Mouse (Mus musculus): ENCODE results near the gene Clcnka.

The Clcnka gene

DNA sequence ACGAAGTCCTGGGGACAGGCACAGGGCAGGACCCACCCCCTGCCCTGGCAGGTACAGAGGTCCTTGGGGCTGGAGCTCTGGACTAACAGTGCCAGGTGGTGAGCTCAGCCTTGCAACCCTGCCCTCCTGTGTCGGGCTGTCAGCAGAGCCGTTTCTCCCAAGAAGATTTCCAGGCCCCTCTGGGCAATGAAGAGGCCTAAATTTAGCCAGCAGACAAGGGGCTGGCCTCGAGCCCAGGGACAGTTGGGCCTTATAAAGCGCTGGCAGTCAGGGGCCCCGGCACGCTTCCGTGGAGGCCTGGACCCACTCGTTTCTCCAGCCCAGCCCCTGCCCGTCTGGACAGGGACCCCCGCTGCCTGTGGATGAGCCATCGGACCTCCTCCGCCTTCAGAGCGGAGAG is 22.9 kb upstream of the Clcnka start:
- no peak for DNase-seq (ENCODE audit: extremely low read depth, low read depth)

DNA sequence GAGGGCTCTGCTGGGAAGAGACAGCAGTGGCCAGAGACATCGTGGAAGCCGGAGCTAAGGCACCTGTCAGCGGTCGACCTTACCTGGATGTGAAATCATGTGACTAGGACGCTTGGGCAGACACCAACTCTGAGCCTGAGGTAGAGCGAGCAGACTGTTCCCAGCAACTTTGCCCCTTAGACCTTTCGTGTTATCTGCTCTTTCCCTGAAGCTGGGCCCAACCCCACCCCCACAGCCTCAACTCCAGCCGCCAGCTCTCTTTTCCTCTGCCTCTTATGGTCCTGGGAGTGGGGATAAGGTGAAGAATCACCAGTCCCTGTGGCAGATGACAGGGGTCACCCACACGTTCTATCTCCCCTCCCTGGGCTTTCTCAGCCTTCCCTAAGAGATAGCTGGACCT is 22.4 kb upstream of the Clcnka start:
- DNase-seq (ENCODE audit: extremely low read depth, low read depth), result no peak

DNA sequence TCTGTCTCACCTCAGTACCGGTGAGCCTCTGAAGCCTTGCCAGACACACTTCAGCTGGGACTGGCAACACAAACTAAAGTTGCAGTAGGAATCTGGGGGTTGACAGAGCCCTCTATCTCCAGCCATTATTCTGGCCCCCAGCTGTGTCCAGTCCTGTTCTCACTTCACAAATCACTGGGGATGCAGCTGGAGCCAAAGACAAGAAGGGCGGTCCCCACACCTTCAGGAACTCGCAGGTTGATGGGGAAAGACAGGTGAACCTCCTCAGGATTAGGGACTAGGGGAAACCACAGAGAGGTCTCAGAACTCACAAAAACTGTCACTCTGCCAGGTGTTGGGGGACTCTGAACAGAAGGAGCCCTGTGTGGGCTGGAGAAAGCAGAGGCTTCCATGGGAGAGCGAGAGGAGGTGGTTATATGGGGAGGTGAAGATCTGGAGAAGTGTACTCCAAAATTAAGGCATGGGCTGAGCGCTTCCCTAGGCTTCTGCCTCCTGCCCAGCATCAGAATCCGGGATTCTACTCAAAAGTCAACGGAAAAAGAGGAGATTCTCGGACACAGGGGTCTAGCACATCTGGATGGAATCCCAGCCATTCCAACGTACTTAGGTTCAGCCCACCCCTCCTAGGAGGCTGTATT is 21.8 kb upstream of the Clcnka start, which contains the start of gene Hspb7:
Gene Hspb7, plus strand, starts transcription at position 588 of the 638 bp plus-strand sequence.
- DNase-seq (ENCODE audit: extremely low read depth, low read depth), result no peak

DNA sequence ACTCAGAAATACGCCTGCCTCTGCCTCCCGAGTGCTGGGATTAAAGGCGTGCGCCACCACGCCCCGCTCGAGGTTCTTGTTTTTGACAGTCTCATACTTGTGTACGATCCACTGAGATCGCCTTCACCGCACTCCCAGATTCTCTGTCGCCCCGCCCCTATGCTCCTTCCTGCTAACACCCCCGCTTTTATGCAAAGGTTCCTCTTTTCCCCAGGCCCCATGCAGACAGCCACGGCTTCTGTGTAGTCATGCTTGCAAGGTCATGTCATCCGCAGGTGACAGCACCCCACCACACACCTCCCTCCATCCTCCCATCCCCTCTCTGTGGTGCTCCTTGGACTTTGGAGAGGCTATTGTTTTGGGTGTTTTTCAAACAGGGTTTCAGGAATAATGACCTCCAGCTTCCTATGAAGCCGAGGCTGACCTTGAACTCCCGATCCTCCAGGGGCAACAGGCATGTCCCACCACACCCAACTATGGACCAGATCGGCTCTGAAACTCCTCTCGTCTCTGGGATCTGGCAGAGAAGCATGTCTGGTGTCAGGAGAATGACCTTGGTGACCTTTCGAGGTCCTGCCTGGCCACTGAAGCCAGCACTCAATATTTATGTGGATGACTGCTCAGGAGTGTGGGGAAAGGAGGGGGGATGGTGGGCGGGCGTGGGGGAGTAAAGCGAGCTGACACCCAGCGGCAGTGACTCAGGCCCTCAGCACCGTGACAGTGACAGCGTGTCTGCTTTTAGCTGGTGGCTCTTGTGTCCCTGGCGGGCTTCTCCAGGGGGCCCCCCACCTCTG is 21.1 kb upstream of the Clcnka start:
- no peak for DNase-seq (ENCODE audit: extremely low read depth, low read depth)

DNA sequence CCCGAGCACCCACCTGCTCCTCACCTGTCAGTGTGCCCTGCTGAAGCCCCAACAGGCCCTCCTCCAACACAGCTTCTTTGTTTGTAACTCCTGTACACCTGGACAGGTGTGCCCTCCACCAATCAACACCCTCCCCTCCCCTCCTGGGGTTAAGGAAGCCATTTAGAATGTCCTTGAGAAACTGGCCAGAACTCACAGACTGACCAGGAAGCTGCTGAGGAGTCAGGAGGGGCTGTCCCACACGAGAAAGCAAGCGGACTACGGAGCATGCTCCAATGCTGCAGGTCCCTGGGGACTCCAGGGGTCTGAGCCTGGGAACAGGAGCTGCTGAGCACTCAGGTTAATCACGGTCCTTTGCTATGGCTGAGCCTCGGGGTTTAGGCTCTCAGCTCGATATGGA is 17.4 kb upstream of the Clcnka start, which contains the start of gene Clcnkb:
Gene Clcnkb, minus strand, starts transcription at position 91 of the 400 bp plus-strand sequence.
- DNase-seq (ENCODE audit: extremely low read depth, low read depth), result no peak

DNA sequence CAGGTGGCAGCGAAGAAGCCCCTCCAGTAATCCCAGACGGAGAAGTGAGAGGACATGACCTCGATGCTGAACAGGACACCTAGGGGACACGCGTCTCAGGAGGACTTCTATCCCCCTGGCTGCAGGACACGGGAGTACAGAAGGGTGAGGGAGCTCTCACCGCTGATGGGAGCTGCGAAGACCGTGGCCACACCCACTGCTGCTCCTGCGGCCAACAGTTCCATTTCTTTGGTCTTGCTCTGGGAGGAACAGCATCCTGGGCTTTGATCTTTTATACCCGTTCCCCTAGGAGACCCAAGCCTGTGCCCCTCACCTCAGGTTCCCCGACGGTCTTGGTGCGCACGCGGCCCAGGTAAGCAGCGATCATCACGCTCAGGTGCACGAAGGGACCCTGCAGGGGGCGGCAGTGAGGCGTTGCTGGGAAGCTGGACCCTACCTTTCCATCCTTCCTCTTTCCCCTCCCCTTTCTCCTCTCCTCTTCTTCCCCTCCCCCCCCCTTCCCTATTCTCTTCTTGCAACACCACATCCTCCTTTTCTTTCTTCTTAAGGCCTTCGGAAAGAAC is 13.0 kb upstream of the Clcnka start:
- DNase-seq (ENCODE audit: extremely low read depth, low read depth), result no peak

- DNase-seq (ENCODE audit: extremely low read depth, low read depth), result no peak
Measured at GRCm38 (mm10) chr4:141408577-141408976, 10.1 kb upstream of the Clcnka start.

- DNase-seq (ENCODE audit: extremely low read depth, low read depth), result peak; percentile 24
Measured at GRCm38 (mm10) chr4:141406516-141407299, 8.2 kb upstream of the Clcnka start.

DNA sequence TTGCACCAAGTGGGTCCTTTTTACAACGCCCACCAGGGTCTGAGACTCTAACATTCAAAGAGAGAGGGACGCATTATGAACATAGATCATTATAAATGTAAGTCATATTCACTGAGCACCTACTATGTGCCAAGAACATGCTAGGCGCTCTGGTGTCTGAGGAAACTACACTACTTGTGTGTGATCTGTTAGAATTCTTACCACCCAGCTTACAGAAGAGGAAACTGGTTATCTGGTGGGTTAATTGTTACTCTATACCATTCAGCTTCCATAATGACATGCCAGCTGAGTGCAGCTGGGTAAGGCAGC is 6.7 kb upstream of the Clcnka start:
- DNase-seq (ENCODE audit: extremely low read depth, low read depth), result no peak

DNA sequence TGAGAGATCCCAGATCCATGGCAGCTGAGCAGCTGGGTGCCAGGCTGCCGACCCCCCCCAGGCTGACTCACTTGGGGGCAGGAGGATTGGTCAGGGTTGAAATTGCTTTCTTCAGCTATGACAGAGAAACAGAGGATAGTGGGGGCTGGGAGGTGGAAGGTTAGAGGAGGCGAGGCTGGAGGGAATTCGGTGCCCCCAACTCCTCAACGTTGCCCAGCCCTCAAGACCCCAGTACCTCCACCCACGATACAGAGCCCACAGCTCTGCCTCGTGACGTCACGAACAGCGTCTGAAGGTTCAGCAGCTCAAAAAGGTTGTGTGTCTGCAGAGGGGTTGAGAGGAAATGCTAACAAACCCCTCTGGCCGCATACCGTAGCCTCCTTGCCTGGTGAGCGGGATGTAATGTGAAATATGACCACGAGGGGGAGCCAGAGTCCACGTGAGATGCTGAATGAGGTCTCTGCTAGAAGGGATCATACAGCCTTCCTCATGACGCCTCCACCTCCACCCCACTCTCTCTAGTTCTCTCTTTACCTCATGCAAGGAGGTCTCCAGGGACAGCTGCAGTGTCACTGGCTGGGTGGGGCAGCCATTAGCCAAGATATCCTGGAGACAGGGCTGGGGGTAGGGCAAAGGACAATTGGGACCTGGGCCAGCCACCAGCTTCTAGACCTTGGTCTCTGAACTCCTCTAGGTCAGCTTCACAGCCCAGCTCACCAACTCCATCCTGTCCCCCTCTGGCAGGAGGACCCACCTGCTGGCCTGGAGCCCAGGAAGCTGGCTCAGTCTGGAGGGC is 6.2 kb upstream of the Clcnka start:
- DNase-seq (ENCODE audit: extremely low read depth, low read depth), result peak; percentile 57

GRCm38 (mm10) chr4:141400171-141400570 is 1.6 kb upstream of the Clcnka start:
- DNase-seq (ENCODE audit: extremely low read depth, low read depth), result no peak

DNA sequence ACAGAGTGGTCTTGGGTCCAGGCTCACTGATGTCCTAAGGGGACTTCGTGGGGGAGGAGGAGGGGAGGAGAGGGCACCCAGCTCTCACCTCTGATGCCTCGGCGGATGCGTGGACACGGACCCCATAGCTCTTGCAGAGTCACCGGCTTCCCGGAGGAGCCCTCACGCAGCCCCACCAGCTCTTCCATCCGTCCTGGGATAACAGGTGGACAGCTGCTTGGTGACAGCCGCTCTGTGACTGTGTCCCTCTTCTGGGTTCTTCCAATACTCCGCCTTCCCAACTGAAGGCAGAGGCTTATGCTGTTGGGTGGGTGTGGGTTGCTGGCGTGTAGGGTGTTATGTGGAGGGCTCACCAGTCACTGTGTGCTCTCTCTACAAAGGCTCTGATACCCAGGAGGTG is 663 bp downstream of the Clcnka start:
- no peak for DNase-seq (ENCODE audit: extremely low read depth, low read depth)

DNA sequence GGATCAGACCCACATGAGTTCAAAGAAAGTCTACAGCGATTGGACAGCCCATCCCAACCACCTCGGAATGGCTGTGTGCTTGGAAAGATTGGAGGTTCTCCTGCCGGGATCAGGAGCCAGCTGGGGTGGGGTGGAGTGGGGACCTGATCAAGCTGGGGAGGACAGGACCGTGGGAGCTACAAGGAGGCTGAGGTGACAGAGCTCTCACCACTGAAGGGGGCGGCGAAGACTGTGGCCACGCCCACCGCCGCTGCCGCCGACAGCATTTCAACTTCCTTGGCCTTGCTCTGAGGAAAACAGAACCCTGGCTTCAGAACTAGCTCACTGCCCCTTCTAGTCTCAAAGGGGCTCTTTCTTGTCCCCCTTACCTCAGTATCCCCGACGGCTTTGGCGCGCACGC is 3.8 kb downstream of the Clcnka start:
- DNase-seq (ENCODE audit: extremely low read depth, low read depth), result no peak

DNA sequence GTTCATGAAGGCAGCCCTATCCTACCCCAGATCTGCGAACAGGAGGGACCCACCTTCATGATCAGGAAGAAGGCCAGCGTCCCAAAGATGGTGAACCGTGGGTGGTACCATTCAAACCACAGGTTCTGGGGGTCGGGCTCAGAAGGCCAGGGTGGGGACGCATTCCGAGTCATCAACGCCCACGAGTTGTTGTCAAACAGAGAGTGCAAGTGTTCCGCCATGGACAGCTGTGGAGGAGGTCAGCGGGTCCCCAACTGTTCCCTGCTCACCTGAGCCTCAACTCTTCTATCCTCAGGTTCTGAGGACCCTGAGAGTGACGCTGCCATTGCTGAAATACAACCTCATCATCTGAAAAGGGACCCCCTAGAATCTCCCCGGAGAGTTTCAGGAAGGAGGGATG is 7.2 kb downstream of the Clcnka start:
- DNase-seq (ENCODE audit: extremely low read depth, low read depth), result no peak

DNA sequence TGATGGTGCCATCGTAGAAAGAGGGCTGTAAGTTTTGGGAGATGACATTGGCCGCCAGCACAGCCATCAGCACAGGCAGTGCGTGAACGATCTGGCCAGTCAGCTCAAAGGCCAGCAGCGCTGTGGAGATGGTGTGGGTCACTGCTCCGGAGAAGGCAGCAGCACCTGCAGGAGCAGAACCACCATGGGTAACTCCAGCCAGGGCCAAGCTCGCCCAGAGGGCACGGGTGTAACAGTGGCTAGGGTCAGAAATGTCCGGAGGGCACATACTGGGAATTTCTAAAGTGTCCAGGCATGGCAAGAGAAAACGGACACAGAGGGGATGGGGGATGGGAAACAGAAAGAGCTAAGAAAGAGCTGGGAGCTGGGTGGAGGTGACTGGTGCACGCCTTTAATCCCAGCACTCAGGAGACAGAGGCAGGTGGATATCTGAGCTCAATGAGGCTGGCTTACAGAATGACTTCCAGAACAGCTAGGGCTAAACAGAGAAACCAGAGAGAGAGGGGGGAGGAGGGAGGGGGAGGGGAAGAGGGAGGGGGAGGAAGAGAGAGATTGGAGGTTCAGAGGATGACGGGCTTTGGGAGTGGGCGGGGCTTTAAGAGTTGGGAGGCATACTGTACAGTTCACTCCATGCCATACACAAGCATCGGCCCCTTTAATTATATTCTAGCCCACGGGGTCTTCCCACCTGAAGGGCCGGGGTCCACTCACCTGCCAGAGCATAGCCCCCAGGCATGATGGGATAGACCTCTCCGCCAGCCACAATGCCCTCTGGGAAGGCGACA is 9.0 kb downstream of the Clcnka start:
- DNase-seq (ENCODE audit: extremely low read depth, low read depth), result no peak

DNA sequence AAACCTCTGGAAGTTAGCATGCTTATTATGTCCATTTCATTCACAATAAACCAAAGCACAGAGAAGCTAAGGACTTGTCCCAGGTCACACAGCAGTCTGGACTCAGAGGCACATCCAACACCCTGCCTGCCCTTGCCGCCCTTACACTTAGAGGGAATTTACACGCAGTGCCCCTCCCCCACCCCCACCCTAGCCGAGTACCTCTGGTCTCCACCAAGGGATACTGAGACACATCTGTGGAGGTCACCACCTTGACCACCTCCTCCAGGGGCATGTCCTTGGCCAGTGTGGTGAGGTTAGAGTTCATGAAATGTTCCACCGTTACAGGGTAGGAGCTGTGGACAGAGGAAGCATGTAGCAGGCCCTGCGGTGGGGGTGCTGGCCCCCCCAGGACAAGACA is 10.6 kb downstream of the Clcnka start:
- no peak for DNase-seq (ENCODE audit: extremely low read depth, low read depth)

DNA sequence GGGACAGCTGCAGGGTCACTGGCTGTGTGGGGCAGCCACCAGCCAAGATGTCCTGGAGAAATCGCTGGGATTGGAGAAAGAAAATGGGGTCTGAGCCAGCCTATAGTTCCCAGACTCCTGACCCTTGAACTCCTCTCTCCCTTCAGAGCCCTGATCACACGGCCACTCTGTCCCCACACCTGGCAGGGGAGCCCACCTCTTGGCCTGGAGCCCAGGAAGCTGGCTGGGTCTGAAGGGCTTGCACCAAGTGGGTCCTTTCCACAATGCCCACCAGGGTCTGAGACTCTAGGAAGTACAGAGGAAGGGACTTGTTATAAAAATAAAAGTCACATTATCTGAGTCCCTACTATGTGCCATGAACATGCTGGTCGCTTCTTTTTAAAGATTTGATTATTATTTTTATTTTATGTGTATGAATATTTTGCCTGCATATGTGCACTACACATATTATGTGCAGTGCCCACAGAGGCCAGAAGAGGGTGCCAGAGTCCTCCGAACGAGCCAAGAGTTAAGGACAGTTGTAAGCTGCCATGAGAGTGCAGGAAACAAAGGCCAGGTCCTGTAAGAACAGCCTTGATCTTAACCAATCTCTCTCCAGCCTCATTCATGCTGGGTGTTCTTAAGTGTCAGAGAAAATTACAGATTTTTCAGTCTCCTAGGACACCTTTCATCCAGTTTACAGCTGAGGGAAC is 11.3 kb downstream of the Clcnka start:
- DNase-seq (ENCODE audit: extremely low read depth, low read depth), result peak; percentile 62

DNA sequence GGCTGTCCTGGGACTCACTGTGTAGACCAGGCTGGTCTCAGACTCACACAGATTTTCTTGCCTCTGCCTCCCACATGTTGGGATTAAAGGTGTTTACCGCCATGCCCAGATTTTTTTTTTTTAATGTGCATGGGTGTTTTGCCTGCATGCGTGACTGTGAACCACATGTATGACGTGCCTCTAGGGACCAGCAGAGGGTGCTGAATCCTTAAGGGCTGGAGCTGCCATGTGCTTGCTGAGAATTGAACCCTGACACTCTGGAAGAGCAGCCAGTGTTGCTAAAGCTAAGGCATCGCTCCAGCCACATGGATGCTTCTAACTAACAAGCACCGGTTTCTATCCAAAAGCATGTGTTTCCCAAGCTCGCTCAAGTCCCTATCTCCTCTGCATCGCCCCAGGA is 12.4 kb downstream of the Clcnka start:
- DNase-seq (ENCODE audit: extremely low read depth, low read depth), result no peak

DNA sequence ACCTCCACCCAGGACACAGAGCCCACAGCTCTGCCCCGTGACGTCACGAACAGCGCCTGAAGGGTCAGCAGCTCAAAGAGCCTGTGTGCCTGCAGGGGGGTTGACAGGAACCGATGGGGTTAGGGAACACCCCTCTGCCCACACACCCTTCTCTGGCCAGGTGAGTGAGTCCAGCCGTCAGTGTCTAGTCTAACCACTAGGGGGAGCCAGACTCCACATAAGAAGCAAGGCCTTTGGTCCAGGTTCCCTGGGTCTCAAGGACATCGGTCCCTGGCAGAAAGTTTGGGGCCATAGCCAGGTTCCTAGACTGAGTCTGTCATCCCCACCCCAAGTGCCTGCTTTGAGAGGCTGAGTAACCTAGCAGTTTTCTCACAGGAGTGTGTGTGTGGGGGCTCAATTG is 13.2 kb downstream of the Clcnka start:
- no peak for DNase-seq (ENCODE audit: extremely low read depth, low read depth)

- DNase-seq (ENCODE audit: extremely low read depth, low read depth), result no peak
Measured at GRCm38 (mm10) chr4:141382406-141382805, 16.1 kb downstream of the Clcnka start.
